Mouse (Mus musculus) heart, embryonic 14.5 days (tissue): ENCODE measurements around the gene Gm27021. TPM values are rescaled to one million over a fixed set of nuclear protein-coding genes. Genes with fewer than 3 reads are reported as not detected.

ENCODE experiments used
- ATAC-seq: fragments of 200-750 bp; cut with Nextera tagmentation; 2 replicates; pipeline ENCODE4 v1.8.0; 2017; ENCODE audit warnings: low read depth, moderate TSS enrichment; ENCODE audit not compliant: insufficient number of reproducible peaks, insufficient read depth, low FRiP score
- H3K27ac ChIP-seq, 2 experiments: fragments of 200-500 bp in 1 of 2; fragments of 300-500 bp in 1 of 2; sonication (generic) in 1 of 2; replicated peaks in 1 of 2; 2 replicates each; pipeline ENCODE4 v1.5.1; 2012 to 2014; ENCODE audit warnings: low read depth in 2 of 2, low read length in 2 of 2, control low read depth in 1 of 2, mild to moderate bottlenecking in 1 of 2, mixed read lengths in 1 of 2; ENCODE audit not compliant: control insufficient read depth in 1 of 2, insufficient read depth in 1 of 2
- H3K27me3 ChIP-seq: fragments of 300-500 bp; sonication (generic); 2 replicates; pipeline ENCODE4 v1.6.1; 2014; ENCODE audit warnings: mild to moderate bottlenecking, low read length, control low read depth; ENCODE audit not compliant: control insufficient read depth, insufficient read depth
- H3K36me3 ChIP-seq: fragments of 300-500 bp; sonication (generic); 2 replicates; pipeline ENCODE4 v1.6.1; 2014; ENCODE audit warnings: mild to moderate bottlenecking, control low read depth, low read length, mixed read lengths; ENCODE audit not compliant: control insufficient read depth, insufficient read depth
- H3K4me1 ChIP-seq, 2 experiments: fragments of 200-500 bp in 1 of 2; fragments of 300-500 bp in 1 of 2; sonication (generic) in 1 of 2; 2 replicates each; pipeline ENCODE4 v1.6.1; 2012 to 2014; ENCODE audit warnings: low read length in 2 of 2, control low read depth in 1 of 2, mixed read lengths in 1 of 2; ENCODE audit not compliant: control insufficient read depth in 2 of 2, insufficient read depth in 2 of 2
- H3K4me2 ChIP-seq: fragments of 300-500 bp; sonication (generic); 2 replicates; pipeline ENCODE4 v1.6.1; 2014; ENCODE audit warnings: mild to moderate bottlenecking, low read length
- H3K4me3 ChIP-seq, 2 experiments: fragments of 200-500 bp in 1 of 2; fragments of 300-500 bp in 1 of 2; sonication (generic) in 1 of 2; 2 replicates each; pipeline ENCODE4 v1.5.1; 2012 to 2014; ENCODE audit warnings: low read length in 2 of 2, mild to moderate bottlenecking in 2 of 2, control low read depth in 1 of 2, low read depth in 1 of 2, moderate library complexity in 1 of 2; ENCODE audit not compliant: control insufficient read depth in 1 of 2, insufficient read depth in 1 of 2
- H3K9ac ChIP-seq: fragments of 300-500 bp; sonication (generic); 2 replicates; pipeline ENCODE4 v1.6.1; 2014; ENCODE audit warnings: mild to moderate bottlenecking, low read length
- H3K9me3 ChIP-seq: fragments of 300-500 bp; sonication (generic); 2 replicates; pipeline ENCODE4 v1.6.1; 2016; ENCODE audit warnings: low read length, control low read depth; ENCODE audit not compliant: control insufficient read depth
- WGBS: fragments of 180-500 bp; shearing (Covaris S2); extraction: QIAGEN DNeasy Blood & Tissue Kit; methylation state at CpG from one replicate; pipeline ENCODE4 v1.1.7; 2014; 5-methylcytosine and 5-hydroxymethylcytosine counted together
- polyA plus RNA-seq: library from polyadenylated mRNA; unstranded; fragments of >200 nt; fragmentation: Nextera tagmentation; extraction: Ambion mirVana; gene quantifications from 2 replicates; pipeline ENCODE4 v1.2.1, GENCODE M21; 2014

The Gm27021 gene
- polyA plus RNA-seq, 1 experiment from 2014 or later = 0.45 TPM

- no peaks in the 10 kb centered on the region for H3K9me3 ChIP-seq
- H3K4me1 ChIP-seq = peaks cover 3 to 5% of the 10 kb centered on the region in 2 experiments; a peak in 1 of 4 replicates
- ATAC-seq = no peak
- no peaks in the 10 kb centered on the region for H3K27me3 ChIP-seq
- H3K9ac ChIP-seq = no peak overlapping the region
- 86% methylated on average over 3 of the region's 3 CpGs for whole genome bisulfite sequencing
- H3K4me2 ChIP-seq = no peak overlapping the region
- no peaks in the 10 kb centered on the region for H3K36me3 ChIP-seq
- no peak overlapping the region for H3K4me3 ChIP-seq
- H3K27ac ChIP-seq = no peak overlapping the region
Measured at GRCm38 (mm10) chr8:120614491-120614890, 53.4 kb downstream of the Gm27021 start.

DNA sequence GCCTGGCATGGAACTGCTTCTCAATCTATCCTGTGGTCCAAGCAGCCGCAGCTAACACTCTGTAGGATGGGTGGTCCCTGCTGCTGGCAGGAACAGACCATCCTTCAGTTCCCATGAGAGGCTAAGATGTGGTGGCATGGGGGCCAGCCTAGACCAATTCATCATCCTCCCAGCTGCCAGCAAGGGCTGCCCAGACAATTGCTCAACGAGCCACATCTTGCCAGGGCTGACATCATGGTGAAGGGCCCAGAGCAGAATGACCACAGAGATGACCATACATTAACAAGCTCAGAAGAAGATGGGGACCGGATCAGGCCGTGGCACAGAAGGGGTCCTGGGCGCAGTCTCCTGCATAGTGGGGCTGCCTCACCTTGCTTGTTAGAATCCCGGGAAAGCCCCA lies 57.1 kb downstream of the Gm27021 start:
- no peak overlapping the region for H3K27ac ChIP-seq
- H3K4me1 ChIP-seq = no peaks in the 10 kb centered on the region; a peak in 1 of 4 replicates
- 80% methylated on average over 6 of the region's 6 CpGs for WGBS
- no peaks in the 10 kb centered on the region for H3K36me3 ChIP-seq
- H3K4me3 ChIP-seq = no peak overlapping the region
- ATAC-seq = no peak
- H3K4me2 ChIP-seq = no peak overlapping the region
- H3K9ac ChIP-seq = no peak overlapping the region
- no peaks in the 10 kb centered on the region for H3K27me3 ChIP-seq
- no peaks in the 10 kb centered on the region for H3K9me3 ChIP-seq

- 12% methylated on average over 7 of the region's 7 CpGs for WGBS
Measured at GRCm38 (mm10) chr8:120607885-120608284, 60.0 kb downstream of the Gm27021 start.

GRCm38 (mm10) chr8:120607460-120607859 lies 60.4 kb downstream of the Gm27021 start:
- WGBS = 80% methylated on average over 9 of the region's 9 CpGs
- H3K9me3 ChIP-seq = no peaks in the 10 kb centered on the region
- no peaks in the 10 kb centered on the region for H3K27me3 ChIP-seq
- H3K36me3 ChIP-seq = no peaks in the 10 kb centered on the region
- no peak overlapping the region for H3K4me3 ChIP-seq
- no peak overlapping the region for H3K9ac ChIP-seq
- H3K27ac ChIP-seq = no peak overlapping the region
- H3K4me1 ChIP-seq = no peaks in the 10 kb centered on the region; a peak in 2 of 4 replicates
- H3K4me2 ChIP-seq = peak overlapping the region; percentile 27; the same call in 1 of the 2 replicates
- ATAC-seq = no peak

More at GRCm38 (mm10) chr8:120607885-120608284, 60.0 kb downstream of the Gm27021 start:
- Histone ChIP-seq H3K27ac (no peak overlapping the region), H3K4me1 (no peaks in the 10 kb centered on the region; a peak in 1 of 4 replicates), H3K4me2 (peak overlapping the region; percentile 27; the same call in 1 of the 2 replicates), H3K36me3 (no peaks in the 10 kb centered on the region), H3K9me3 (no peaks in the 10 kb centered on the region), H3K4me3 (no peak overlapping the region), H3K27me3 (no peaks in the 10 kb centered on the region), H3K9ac (no peak overlapping the region)
- ATAC-seq = no peak

DNA sequence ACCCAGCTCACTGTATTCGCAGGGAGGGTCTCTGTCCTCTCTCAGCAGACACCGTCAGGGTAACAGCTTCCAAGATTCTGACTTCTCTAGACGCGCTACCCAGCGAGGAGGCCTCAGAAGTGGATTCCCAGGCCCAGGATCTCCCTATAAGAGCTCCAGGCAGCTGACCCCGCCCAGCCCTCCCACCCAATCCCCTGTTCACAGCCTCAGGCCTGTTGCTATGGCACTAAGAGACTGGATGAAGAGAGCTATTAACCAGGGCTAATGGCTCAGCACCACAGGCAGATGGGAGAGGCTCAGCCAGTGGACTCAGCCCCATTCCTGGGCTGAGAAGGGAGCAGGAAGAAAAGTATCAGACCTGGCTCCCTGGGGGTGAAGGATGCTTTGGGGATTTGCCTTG lies 65.2 kb downstream of the Gm27021 start:
- ATAC-seq = no peak
- H3K9me3 ChIP-seq = no peaks in the 10 kb centered on the region
- no peak overlapping the region for H3K4me3 ChIP-seq

DNA sequence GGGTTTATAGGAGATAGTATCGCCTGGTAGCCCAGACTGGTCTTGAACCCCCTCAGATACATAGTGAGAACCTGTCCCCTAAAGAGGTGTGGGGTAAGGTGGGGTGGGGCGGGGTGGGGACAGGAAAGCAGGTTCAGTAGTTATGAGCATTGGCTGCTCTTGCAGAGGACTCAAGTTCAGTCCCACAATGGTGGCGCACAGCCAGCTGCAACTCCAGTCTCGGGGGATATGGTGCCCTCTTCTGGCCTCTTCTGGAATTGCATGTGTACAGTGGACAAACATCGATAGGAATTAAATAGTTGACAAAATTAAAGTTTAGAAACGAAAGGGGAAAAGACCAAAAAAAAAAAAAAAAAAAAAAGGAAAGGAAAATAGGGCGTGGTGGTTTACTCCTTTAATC lies 68.4 kb downstream of the Gm27021 start:
- 0 out of 2 replicates have a peak, but pooled peaks cover 2% of the 10 kb centered on the region for H3K9me3 ChIP-seq
- H3K27me3 ChIP-seq = no peaks in the 10 kb centered on the region
- H3K27ac ChIP-seq = no peak overlapping the region
- no peak overlapping the region for H3K4me2 ChIP-seq
- 48% methylated on average over 7 of the region's 7 CpGs for WGBS
- no peak overlapping the region for H3K9ac ChIP-seq
- no peak for ATAC-seq
- peaks cover 0 to 3% of the 10 kb centered on the region in 2 experiments; a peak in 1 of 4 replicates for H3K4me1 ChIP-seq
- no peaks in the 10 kb centered on the region for H3K36me3 ChIP-seq
- H3K4me3 ChIP-seq = no peak overlapping the region

More for the DNA sequence above, 65.2 kb downstream of the Gm27021 start:
- 35% methylated on average over 6 of the region's 6 CpGs for WGBS
- no peaks in the 10 kb centered on the region for H3K36me3 ChIP-seq
- no peak overlapping the region for H3K4me2 ChIP-seq
- H3K4me1 ChIP-seq = peaks cover 0 to 3% of the 10 kb centered on the region in 2 experiments; a peak in 2 of 4 replicates
- no peak overlapping the region for H3K9ac ChIP-seq
- no peak overlapping the region for H3K27ac ChIP-seq
- no peaks in the 10 kb centered on the region for H3K27me3 ChIP-seq

DNA sequence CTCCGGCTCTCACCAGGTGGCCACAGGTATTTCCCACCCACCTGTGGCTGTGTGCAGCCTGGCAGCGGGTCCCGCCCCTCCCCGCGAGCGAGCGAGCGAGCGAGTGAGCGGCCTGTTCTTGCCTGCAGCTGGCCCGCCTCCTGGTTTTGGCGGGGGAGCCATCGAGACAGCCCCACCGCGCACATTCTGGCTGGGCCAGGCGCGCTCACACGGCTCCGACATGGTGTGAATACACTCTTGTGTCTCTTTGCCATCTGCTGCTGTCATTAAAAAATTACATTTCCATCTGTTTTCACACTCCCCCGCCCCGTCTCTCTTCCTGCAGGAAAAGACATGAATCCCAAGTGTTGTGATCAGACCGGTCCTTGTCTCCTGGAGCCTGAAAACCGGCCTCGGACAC lies 69.3 kb downstream of the Gm27021 start:
- ATAC-seq = no peak
- Histone ChIP-seq H3K4me3 (no peak overlapping the region), H3K9me3 (0 out of 2 replicates have a peak, but pooled peaks cover 2% of the 10 kb centered on the region), H3K36me3 (no peaks in the 10 kb centered on the region), H3K4me2 (peak overlapping the region; percentile 40), H3K27ac (no peak overlapping the region), H3K4me1 (peaks cover 0 to 3% of the 10 kb centered on the region in 2 experiments; a peak in 1 of 4 replicates), H3K9ac (no peak overlapping the region), H3K27me3 (no peaks in the 10 kb centered on the region)
- 35% methylated on average over 24 of the region's 24 CpGs for WGBS

DNA sequence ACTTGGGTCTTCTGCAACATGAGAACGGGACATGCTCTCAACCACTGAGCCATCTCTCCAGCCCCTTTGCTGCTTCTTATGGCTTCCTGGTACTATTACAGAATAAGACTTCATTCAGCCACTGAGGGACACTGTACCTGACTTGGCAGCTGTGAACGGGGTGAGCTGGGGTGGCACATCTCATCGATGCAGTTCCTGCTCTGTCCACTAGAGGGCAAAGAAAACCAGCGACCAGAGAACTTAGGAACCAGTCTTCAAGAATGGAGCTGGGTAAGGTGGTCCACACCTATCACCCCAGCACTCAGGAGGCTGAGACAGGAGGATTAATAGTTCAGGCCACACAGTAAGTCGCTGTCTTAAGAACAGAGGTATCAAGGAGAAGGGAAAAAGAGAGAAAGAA lies 71.9 kb downstream of the Gm27021 start:
- Histone ChIP-seq H3K4me1 (peaks cover 8 to 19% of the 10 kb centered on the region in 2 experiments; a peak in 3 of 4 replicates), H3K9me3 (0 out of 2 replicates have a peak, but pooled peaks cover 2% of the 10 kb centered on the region), H3K36me3 (no peaks in the 10 kb centered on the region), H3K4me2 (no peak overlapping the region), H3K9ac (no peak overlapping the region), H3K27ac (no peak overlapping the region), H3K27me3 (no peaks in the 10 kb centered on the region), H3K4me3 (no peak overlapping the region)
- no peak for ATAC-seq
- WGBS = 12% methylated on average over 5 of the region's 5 CpGs
